Mouse (Mus musculus): ENCODE measurements around the gene Eef1a1.
"Not testable (repeated sequence)": the region's sequence is repeated elsewhere in the genome, so short reads cannot be mapped to it uniquely, and the experiment has no call there.

Eef1a1 gene

GRCm38 (mm10) chr9:78488890-78489420, at the start of gene Eef1a1:
TSS of gene Eef1a1 (minus strand) at chr9:78489151.
- in situ Hi-C loops (cut with MboI, MseI) = no loop called here

- in situ Hi-C loops (cut with MboI, MseI) = no loop called here
Observed at GRCm38 (mm10) chr9:78538421-78538820, 49.5 kb upstream of the Eef1a1 start.

- in situ Hi-C loops (cut with MboI, MseI) = no loop called here
Observed at GRCm38 (mm10) chr9:78537154-78537873, 48.4 kb upstream of the Eef1a1 start.

- in situ Hi-C loops (cut with MboI, MseI) = no loop called here
Observed at GRCm38 (mm10) chr9:78534606-78535005, 45.7 kb upstream of the Eef1a1 start.

- in situ Hi-C loops (cut with MboI, MseI) = no loop called here
Observed at GRCm38 (mm10) chr9:78533296-78533935, 44.5 kb upstream of the Eef1a1 start.

GRCm38 (mm10) chr9:78532341-78532819, 43.4 kb upstream of the Eef1a1 start:
- in situ Hi-C loops (cut with MboI, MseI) = no loop called here

- in situ Hi-C loops (cut with MboI, MseI) = no loop called here
Observed at GRCm38 (mm10) chr9:78531816-78532215, 42.9 kb upstream of the Eef1a1 start.

GRCm38 (mm10) chr9:78527767-78528381, 38.9 kb upstream of the Eef1a1 start:
- in situ Hi-C loops (cut with MboI, MseI) = loop anchor here (10.0 kb wide), 1 partner anchor 83 kb away; the partner anchor contains the start of genes Cgas, Gm17324 and Mto1

- in situ Hi-C loops (cut with MboI, MseI) = loop anchor here (10.0 kb wide), 1 partner anchor 83 kb away; the partner anchor contains the start of genes Cgas, Gm17324 and Mto1
Observed at GRCm38 (mm10) chr9:78527301-78527761, 38.4 kb upstream of the Eef1a1 start.

GRCm38 (mm10) chr9:78526206-78526605, 37.3 kb upstream of the Eef1a1 start:
- in situ Hi-C loops (cut with MboI, MseI) = loop anchor here (10.0 kb wide), 1 partner anchor 81 kb away; the partner anchor contains the start of genes Cgas, Gm17324 and Mto1

GRCm38 (mm10) chr9:78525451-78526135, 36.6 kb upstream of the Eef1a1 start:
- in situ Hi-C loops (cut with MboI, MseI) = loop anchor here (10.0 kb wide), 1 partner anchor 81 kb away; the partner anchor contains the start of genes Cgas, Gm17324 and Mto1

- in situ Hi-C loops (cut with MboI, MseI) = loop anchor here (5.0 to 10.0 kb wide), 2 partner anchors 39 to 77 kb away; partner anchors contain the start of genes Cgas, Gm17324 and Mto1
Observed at GRCm38 (mm10) chr9:78521689-78522088, 32.7 kb upstream of the Eef1a1 start.

GRCm38 (mm10) chr9:78520780-78521601, 32.0 kb upstream of the Eef1a1 start:
- in situ Hi-C loops (cut with MboI, MseI) = loop anchor here (5.0 to 10.0 kb wide), 2 partner anchors 39 to 76 kb away; partner anchors contain the start of genes Cgas, Gm17324 and Mto1

- in situ Hi-C loops (cut with MboI, MseI) = loop anchor here (5.0 to 10.0 kb wide), 2 partner anchors 38 to 75 kb away; partner anchors contain the start of genes Cgas, Gm17324 and Mto1
Observed at GRCm38 (mm10) chr9:78520127-78520779, 31.3 kb upstream of the Eef1a1 start.

GRCm38 (mm10) chr9:78517237-78517636, 28.3 kb upstream of the Eef1a1 start:
- in situ Hi-C loops (cut with MboI, MseI) = not testable (repeated sequence)

- in situ Hi-C loops (cut with MboI, MseI) = no loop called here
Observed at GRCm38 (mm10) chr9:78516125-78516524, 27.2 kb upstream of the Eef1a1 start.

- in situ Hi-C loops (cut with MboI, MseI) = no loop called here
Observed at GRCm38 (mm10) chr9:78514681-78515080, 25.7 kb upstream of the Eef1a1 start.

- in situ Hi-C loops (cut with MboI, MseI) = no loop called here
Observed at GRCm38 (mm10) chr9:78513776-78514500, 25.0 kb upstream of the Eef1a1 start.

GRCm38 (mm10) chr9:78511705-78512104, 22.8 kb upstream of the Eef1a1 start:
- in situ Hi-C loops (cut with MboI, MseI) = no loop called here

All from regulatory T cell (primary cell).